Mouse (Mus musculus) inflammation-experienced regulatory T-cells, adult 6 months (primary cell): Measurements from ENCODE around the gene Endod1. TPM values are rescaled to one million over a fixed set of nuclear protein-coding genes. Genes with fewer than 3 reads are reported as not detected.
"Not testable (repeated sequence)": the region's sequence is repeated elsewhere in the genome, so short reads cannot be mapped to it uniquely, and the experiment has no call there.

Experiments
- ATAC-seq: one replicate; pipeline ENCODE4 v1.8.0; 2017
- polyA plus RNA-seq, 3 experiments: library from polyadenylated mRNA; unstranded; fragments of 100-300 nt; shearing (Covaris generic); gene quantifications; one replicate each; pipeline ENCODE4 v1.2.1; 2017

Endod1 gene
- polyA plus RNA-seq, 3 experiments from 2014 or later, result 29.2 to 38.6 (median 31.3) TPM

- ATAC-seq, result no peak
These were observed 1.4 kb downstream of the Endod1 start for GRCm38 (mm10) chr9:14379769-14380385.

DNA sequence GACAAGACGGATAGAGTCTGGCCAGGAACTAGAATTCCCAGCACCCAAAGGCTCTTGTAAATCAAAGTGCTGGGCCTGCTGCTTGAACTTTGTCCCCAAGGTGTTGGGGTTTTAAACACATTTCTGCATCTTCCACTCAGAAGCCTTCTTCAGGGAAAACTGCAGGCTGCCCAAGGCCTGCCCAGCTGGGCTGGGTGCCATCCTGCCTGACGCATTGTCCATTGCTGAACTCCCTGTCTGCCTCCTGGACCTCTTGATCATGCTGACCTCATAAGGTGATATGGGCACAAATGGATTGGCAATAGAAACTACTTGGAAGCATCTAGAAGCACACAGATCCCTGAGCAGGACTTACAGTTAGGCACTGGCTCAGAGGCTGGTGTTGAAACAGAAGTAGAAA lies 3.2 kb downstream of the Endod1 start:
- no peak for ATAC-seq

DNA sequence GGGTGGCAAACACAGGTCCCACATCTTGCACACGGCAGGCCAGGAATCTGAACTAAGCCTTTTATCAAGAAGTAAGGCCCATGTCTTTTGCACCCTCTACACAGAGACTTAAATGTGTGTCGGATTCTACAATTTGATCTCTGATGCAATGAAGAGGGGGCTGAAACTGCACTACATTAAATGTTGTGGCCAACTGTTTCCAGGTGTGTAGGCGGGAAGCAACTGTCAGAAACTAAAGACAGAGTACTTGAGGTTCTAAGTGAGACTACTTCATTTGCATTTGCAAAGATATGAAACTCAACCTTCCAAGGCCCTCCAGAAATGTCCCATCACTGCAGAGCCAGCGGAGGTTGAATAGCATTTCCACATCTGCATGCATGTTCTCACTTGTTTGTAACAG lies 5.2 kb downstream of the Endod1 start:
- peak; percentile 27 for ATAC-seq

- ATAC-seq, result no peak
These were observed 8.9 kb downstream of the Endod1 start for GRCm38 (mm10) chr9:14372440-14372839.

- no peak for ATAC-seq
These were observed 12.0 kb downstream of the Endod1 start for GRCm38 (mm10) chr9:14369271-14369670.

- peak; percentile 44 for ATAC-seq
These were observed 13.5 kb downstream of the Endod1 start for GRCm38 (mm10) chr9:14367850-14368249.

- peak; percentile 78 for ATAC-seq
These were observed 15.7 kb downstream of the Endod1 start for GRCm38 (mm10) chr9:14365481-14366125.

DNA sequence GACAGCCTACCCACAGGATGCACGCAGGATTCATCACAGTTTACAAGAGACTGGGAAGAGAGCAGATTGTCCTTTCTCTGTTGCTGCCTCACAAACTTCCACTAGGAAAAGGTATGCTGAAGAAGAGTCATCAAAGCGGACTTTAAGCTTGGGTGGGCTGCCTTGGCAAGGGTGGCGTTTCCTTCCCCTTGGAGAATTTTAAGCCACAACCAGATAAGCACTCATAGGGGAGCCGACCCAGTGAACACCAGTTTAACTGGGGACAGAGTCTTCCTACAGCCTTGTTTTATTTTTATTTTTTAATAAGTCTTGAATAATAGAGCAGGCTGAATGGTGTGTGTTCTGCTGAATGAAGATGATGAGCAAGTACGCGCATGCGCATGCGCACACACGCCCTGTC lies 16.6 kb downstream of the Endod1 start:
- ATAC-seq, result no peak

DNA sequence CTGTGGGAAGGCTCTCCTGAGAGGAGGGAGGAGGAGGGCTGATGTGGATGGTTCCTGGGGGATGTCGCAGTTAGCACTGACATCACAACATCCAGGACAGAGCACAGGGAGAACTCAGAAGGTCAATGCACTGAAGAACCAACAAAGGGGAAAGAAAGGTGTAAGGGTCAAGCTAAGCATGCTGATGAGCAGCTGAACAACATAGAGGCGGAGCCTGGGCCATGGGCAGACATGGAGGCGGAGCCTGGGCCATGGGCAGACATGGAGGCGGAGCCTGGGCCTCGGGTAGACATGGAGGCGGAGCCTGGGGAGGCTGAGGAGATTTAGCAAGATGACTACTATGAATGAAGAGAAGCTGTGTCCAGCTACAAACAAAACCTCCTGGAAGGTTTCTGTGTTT lies 17.8 kb downstream of the Endod1 start:
- no peak for ATAC-seq

DNA sequence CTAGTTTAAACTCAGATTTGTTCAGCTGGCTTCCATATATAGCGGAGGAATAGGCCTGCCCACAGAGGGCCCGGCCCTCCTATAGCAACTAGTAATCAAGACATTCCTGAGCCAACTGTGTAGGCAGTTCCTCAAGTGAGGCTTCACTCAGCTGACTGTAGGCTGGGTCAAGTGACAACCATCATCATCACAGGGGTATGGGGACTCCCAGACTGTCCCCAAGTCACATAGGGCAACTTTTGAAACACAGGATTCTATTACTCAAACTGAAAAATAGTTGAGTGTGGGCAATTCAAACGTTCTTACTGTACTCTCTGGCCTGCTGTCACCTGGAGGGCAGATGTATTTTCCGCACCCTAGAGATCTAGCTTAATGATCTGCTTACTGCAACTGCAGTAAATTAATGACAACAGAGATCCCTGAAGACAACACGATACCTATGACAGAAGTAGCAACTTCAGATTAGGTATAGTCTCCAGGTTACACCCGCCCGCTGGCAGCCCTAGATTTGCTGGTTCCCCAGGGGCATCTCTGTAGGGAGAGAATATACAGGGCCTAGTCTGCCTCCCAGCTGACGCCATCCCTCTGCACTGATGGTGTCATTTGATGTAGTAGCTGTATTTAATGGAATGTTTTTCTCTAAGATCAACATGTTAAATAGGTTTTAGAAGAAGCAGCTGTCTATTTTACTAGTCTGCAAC lies 19.1 kb downstream of the Endod1 start:
- no peak for ATAC-seq

GRCm38 (mm10) chr9:14357033-14357432 lies 24.3 kb downstream of the Endod1 start:
- ATAC-seq, result no peak

GRCm38 (mm10) chr9:14354852-14355251 lies 26.5 kb downstream of the Endod1 start:
- no peak for ATAC-seq

- ATAC-seq, result peak; percentile 86
These were observed 29.0 kb downstream of the Endod1 start for GRCm38 (mm10) chr9:14352337-14352736.

DNA sequence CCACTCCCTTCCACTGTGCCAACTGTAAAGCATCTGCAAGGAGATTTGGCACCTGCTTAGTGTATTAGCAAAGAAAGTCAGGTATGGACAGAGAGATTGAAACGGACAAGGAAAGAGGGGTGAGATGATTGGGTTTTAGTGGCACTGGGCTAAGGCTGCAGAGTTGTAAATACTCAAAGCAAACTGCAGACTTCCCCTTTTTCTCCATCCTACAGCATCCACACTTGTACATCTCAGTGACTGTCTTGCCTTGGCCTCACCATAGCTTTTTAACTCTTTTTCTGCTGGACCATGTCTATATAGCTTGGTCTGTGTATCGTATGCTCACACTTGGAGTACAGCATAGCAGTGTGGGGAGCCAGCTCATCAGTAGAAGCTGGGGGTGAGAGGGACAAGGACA lies 30.5 kb downstream of the Endod1 start:
- ATAC-seq, result no peak

DNA sequence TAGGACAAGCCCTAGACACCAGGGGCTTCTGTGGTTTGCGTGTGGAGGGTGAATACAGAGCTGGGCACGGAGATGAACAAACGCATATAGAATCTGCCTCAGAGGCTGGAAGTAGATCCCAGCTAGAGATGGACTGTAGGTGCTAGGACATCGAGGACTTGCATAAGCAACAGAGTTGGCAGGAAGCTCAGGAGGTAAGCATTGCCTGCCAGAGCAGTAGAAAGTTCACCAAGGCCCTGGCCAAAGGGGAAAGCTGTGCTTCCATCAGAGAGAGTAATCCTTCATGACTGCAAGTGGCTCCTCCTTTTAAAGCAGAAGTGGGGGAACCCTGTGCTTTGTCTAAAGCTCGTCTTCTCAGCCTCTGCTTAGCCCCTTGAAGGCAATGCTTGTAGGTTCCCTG lies 31.9 kb downstream of the Endod1 start:
- ATAC-seq, result no peak

DNA sequence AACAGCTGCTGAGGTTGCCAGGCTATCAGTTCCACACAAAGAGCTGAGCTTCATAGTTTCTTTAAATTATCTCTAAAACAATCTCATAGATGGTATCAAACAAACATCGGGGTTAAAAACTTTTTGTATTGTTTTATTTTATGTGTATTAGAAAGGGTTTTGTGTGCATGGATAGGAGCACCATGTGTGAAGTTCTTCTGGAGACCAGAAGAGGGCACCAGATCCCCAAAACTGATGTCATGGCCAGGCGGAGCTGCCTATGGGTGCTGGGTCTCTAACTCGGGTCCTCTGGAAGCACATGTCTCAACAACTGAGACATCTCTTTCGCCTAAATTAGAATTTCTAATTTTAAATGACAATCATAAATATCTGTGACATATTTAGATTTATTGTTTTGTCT lies 32.9 kb downstream of the Endod1 start:
- peak; percentile 51 for ATAC-seq

DNA sequence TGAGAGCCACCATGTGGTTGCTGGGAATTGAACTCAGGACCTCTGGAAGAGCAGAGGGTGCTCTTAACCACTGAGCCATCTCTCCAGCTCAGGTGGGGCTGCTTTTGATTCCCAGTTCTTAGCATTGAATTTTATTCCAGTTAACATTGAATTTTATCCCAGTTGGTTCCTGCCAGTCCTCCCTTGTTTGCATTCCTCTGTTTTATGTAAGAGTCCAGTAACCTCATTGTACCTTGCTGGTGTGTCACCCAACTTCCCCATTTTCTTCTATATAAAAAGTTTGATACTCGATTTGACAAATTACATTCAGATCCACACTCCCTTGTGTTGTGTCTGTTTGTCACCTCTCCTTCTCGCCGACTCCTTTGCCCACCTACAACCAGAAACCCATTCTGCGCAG lies 35.4 kb downstream of the Endod1 start:
- ATAC-seq, result not testable (repeated sequence)

GRCm38 (mm10) chr9:14342041-14342668 lies 39.2 kb downstream of the Endod1 start:
- peak; percentile 87 for ATAC-seq

GRCm38 (mm10) chr9:14338701-14339100 lies 42.6 kb downstream of the Endod1 start:
- no peak for ATAC-seq

DNA sequence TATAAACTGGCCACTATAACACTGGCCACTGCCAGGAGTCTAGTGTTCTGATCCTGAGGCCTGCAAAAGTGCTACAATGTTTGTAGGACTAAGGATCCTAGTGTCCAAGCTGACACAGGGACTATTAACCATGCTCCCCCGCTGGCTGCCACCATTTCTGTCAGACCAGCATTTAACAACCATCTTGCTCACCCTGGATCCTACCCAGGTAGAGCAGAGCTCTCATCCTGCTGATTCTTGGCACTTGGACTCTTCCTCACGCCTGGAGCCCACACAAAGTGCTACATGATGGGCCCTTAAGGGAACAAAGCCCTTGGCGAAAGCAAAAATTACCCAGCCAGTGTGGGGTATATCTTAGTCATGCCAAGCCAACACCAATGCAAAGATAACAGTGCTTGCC lies 44.4 kb downstream of the Endod1 start:
- ATAC-seq, result no peak

DNA sequence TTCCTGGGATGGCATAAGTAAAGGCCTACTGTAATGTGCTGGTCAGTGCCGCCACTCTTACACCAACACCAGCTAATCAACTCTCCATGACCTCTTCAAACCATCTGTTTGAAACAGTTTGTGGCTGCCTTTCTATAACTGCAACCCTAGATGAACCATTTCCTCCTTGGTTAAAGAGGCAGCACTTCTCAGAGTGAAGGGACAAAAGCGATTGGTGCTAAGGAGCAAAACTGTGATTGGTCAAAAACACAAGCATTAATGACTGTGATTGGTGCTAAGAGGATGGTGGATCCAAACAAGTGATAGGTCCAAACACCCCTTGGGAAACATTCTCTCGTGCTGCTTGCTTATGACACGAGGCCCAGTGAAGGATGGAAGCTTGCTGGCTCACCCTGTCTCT lies 45.5 kb downstream of the Endod1 start:
- peak; percentile 31 for ATAC-seq

GRCm38 (mm10) chr9:14316618-14317017 lies 64.7 kb downstream of the Endod1 start:
- no peak for ATAC-seq

DNA sequence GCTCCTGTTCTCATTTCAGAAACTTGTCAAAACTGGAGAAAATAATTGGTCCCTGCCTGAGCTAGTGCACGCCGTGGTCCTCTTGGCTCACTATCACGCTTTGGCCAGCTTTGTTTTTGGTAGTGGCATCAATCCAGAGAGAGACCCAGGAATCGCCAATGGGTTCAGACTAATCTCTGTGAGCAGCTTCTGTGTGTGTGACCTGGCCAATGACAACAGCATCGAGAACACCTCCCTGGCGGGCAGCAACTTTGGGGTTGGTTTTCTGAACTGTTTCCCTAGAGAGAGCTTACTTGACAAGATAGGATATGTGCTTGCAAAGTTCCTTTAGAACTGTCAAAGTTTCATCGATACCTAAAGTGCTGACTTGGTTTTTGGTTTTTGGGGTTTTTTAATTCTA lies 66.8 kb downstream of the Endod1 start:
- ATAC-seq, result no peak

DNA sequence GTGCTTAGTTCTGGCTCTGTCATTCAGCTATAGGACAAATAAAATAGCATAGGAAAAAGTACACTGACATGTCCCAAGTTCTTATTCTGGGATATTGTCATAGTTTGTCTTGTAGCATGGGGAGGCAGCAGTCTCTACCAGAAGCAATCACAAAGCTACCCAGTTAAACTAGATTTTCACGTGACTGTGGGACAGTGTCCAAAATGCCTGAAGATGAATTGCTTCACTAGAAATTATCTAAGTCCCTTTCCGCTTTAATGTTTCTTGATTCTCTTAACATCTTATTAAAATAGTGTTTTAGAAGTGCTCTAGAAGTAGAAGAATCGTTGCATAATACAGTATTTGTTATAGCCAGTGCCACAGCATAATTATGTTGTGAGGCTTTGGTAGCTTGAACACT lies 67.3 kb downstream of the Endod1 start:
- no peak for ATAC-seq
